Mouse (Mus musculus): ENCODE results near the gene Cdkn1a. TPM values are rescaled to one million over a fixed set of nuclear protein-coding genes. Genes with fewer than 3 reads are reported as not detected.
A peak's percentile ranks its signal among the peaks of the same experiment; 100 is the strongest.
"Not testable (repeated sequence)": the region's sequence is repeated elsewhere in the genome, so short reads cannot be mapped to it uniquely, and the experiment has no call there.

Gene Cdkn1a
- 29.3 and 38.6 TPM in 2 replicates for polyA plus RNA-seq (2015; fragmentation: Nextera tagmentation; extraction: Ambion mirVana)

- Histone ChIP-seq H3K4me2 (no peak within 1 kb of the TSS), H3K4me3 (no peak within 1 kb of the TSS), H3K36me3 (ENCODE audit: poor library complexity, severe bottlenecking) (no peaks in the 10 kb centered on the region), H3K9ac (no peak within 1 kb of the TSS), H3K27me3 (peaks cover 24% of the 10 kb centered on the region), H3K9me3 (replicated peaks) (no peaks in the 10 kb centered on the region), H3K4me1 (peaks cover 20% of the 10 kb centered on the region), H3K27ac (no peak within 1 kb of the TSS)
- no peak for ATAC-seq
- WGBS, result 76% methylated on average over 3 of the region's 3 CpGs
Observed at GRCm38 (mm10) chr17:29090776-29091175, at the start of gene Cdkn1a. Cdkn1a (plus strand) TSS chr17:29090976.

GRCm38 (mm10) chr17:29041632-29042031 lies 49.1 kb upstream of the Cdkn1a start:
- H3K4me3 ChIP-seq; H3K9me3 ChIP-seq (replicated peaks); ATAC-seq; H3K4me2 ChIP-seq; H3K27me3 ChIP-seq; H3K27ac ChIP-seq; H3K9ac ChIP-seq: not testable (repeated sequence)
- 89% methylated on average over 3 of the region's 3 CpGs for WGBS
- H3K4me1 ChIP-seq, result peaks cover 36% of the 10 kb centered on the region
- H3K36me3 ChIP-seq (ENCODE audit: poor library complexity, severe bottlenecking), result peaks cover 93% of the 10 kb centered on the region

- ATAC-seq, result no peak
- Histone ChIP-seq H3K4me1 (peaks cover 27% of the 10 kb centered on the region), H3K36me3 (ENCODE audit: poor library complexity, severe bottlenecking) (peaks cover 92% of the 10 kb centered on the region), H3K9me3 (replicated peaks) (no peaks in the 10 kb centered on the region), H3K9ac (no peak overlapping the region), H3K27ac (no peak overlapping the region), H3K4me2 (no peak overlapping the region), H3K4me3 (no peak overlapping the region), H3K27me3 (no peaks in the 10 kb centered on the region)
Observed at GRCm38 (mm10) chr17:29042569-29042968, 48.2 kb upstream of the Cdkn1a start.

GRCm38 (mm10) chr17:29043583-29043982 lies 47.2 kb upstream of the Cdkn1a start:
- no peak for ATAC-seq
- no peak overlapping the region for H3K27ac ChIP-seq
- no peaks in the 10 kb centered on the region for H3K27me3 ChIP-seq
- peaks cover 91% of the 10 kb centered on the region for H3K36me3 ChIP-seq (ENCODE audit: poor library complexity, severe bottlenecking)
- H3K4me2 ChIP-seq, result no peak overlapping the region
- H3K4me3 ChIP-seq, result no peak overlapping the region
- 86% methylated on average over 3 of the region's 3 CpGs for WGBS
- peaks cover 19% of the 10 kb centered on the region for H3K4me1 ChIP-seq
- H3K9ac ChIP-seq, result no peak overlapping the region
- no peaks in the 10 kb centered on the region for H3K9me3 ChIP-seq (replicated peaks)

GRCm38 (mm10) chr17:29044146-29044924 lies 46.4 kb upstream of the Cdkn1a start:
- H3K9me3 ChIP-seq (replicated peaks), result no peaks in the 10 kb centered on the region
- peaks cover 17% of the 10 kb centered on the region; the same call in 1 of the 2 replicates for H3K4me1 ChIP-seq
- ATAC-seq, result no peak
- H3K4me3 ChIP-seq, result no peak overlapping the region
- peaks cover 83% of the 10 kb centered on the region for H3K36me3 ChIP-seq (ENCODE audit: poor library complexity, severe bottlenecking)
- no peak overlapping the region for H3K4me2 ChIP-seq
- H3K27me3 ChIP-seq, result no peaks in the 10 kb centered on the region
- H3K27ac ChIP-seq, result no peak overlapping the region
- 87% methylated on average over 6 of the region's 6 CpGs for WGBS
- no peak overlapping the region for H3K9ac ChIP-seq

GRCm38 (mm10) chr17:29044925-29045319 lies 45.9 kb upstream of the Cdkn1a start:
- 85% methylated on average over 1 of the region's 1 CpGs for WGBS

GRCm38 (mm10) chr17:29045741-29046530 lies 44.8 kb upstream of the Cdkn1a start:
- no peak overlapping the region for H3K9ac ChIP-seq
- peak overlapping the region; percentile 74 for H3K27ac ChIP-seq
- ATAC-seq, result peak; percentile 39; the same call in 1 of the 2 replicates
- H3K9me3 ChIP-seq (replicated peaks), result no peaks in the 10 kb centered on the region
- peaks cover 67% of the 10 kb centered on the region for H3K36me3 ChIP-seq (ENCODE audit: poor library complexity, severe bottlenecking)
- H3K4me3 ChIP-seq, result no peak overlapping the region
- H3K4me2 ChIP-seq, result no peak overlapping the region
- peaks cover 11% of the 10 kb centered on the region; the same call in 1 of the 2 replicates for H3K4me1 ChIP-seq
- H3K27me3 ChIP-seq, result no peaks in the 10 kb centered on the region
- 63% methylated on average over 12 of the region's 12 CpGs for WGBS

More at GRCm38 (mm10) chr17:29044925-29045319, 45.9 kb upstream of the Cdkn1a start:
- no peaks in the 10 kb centered on the region for H3K27me3 ChIP-seq
- H3K36me3 ChIP-seq (ENCODE audit: poor library complexity, severe bottlenecking), result peaks cover 77% of the 10 kb centered on the region
- H3K27ac ChIP-seq, result no peak overlapping the region
- no peak for ATAC-seq
- no peaks in the 10 kb centered on the region for H3K9me3 ChIP-seq (replicated peaks)
- H3K4me3 ChIP-seq, result no peak overlapping the region
- H3K4me2 ChIP-seq, result no peak overlapping the region
- no peak overlapping the region for H3K9ac ChIP-seq
- H3K4me1 ChIP-seq, result peaks cover 11% of the 10 kb centered on the region; the same call in 1 of the 2 replicates

- Histone ChIP-seq H3K9ac (no peak overlapping the region), H3K9me3 (replicated peaks) (no peaks in the 10 kb centered on the region), H3K27ac (no peak overlapping the region), H3K4me3 (no peak overlapping the region), H3K4me1 (peaks cover 11% of the 10 kb centered on the region; the same call in 1 of the 2 replicates), H3K36me3 (ENCODE audit: poor library complexity, severe bottlenecking) (peaks cover 61% of the 10 kb centered on the region), H3K27me3 (no peaks in the 10 kb centered on the region), H3K4me2 (no peak overlapping the region)
- WGBS, result 89% methylated on average over 3 of the region's 3 CpGs
- no peak for ATAC-seq
Observed at GRCm38 (mm10) chr17:29046863-29047262, 43.9 kb upstream of the Cdkn1a start.

- no peak for ATAC-seq
- Histone ChIP-seq H3K27me3 (no peaks in the 10 kb centered on the region), H3K36me3 (ENCODE audit: poor library complexity, severe bottlenecking) (peaks cover 51% of the 10 kb centered on the region), H3K9me3 (replicated peaks) (no peaks in the 10 kb centered on the region), H3K27ac (peak overlapping the region; percentile 31), H3K4me3 (no peak overlapping the region), H3K4me1 (peaks cover 11% of the 10 kb centered on the region; the same call in 1 of the 2 replicates), H3K9ac (no peak overlapping the region), H3K4me2 (no peak overlapping the region)
- 71% methylated on average over 3 of the region's 3 CpGs for WGBS
Observed at GRCm38 (mm10) chr17:29047697-29048514, 42.9 kb upstream of the Cdkn1a start.

- Histone ChIP-seq H3K9ac (no peak overlapping the region), H3K9me3 (replicated peaks) (no peaks in the 10 kb centered on the region), H3K4me3 (no peak overlapping the region), H3K4me1 (peaks cover 11% of the 10 kb centered on the region; the same call in 1 of the 2 replicates), H3K27ac (peak overlapping the region; percentile 31), H3K4me2 (no peak overlapping the region), H3K36me3 (ENCODE audit: poor library complexity, severe bottlenecking) (peaks cover 41% of the 10 kb centered on the region), H3K27me3 (no peaks in the 10 kb centered on the region)
- WGBS, result 24% methylated on average over 13 of the region's 13 CpGs
- ATAC-seq, result peak; percentile 56
Observed at GRCm38 (mm10) chr17:29048748-29049507, 41.8 kb upstream of the Cdkn1a start.

- Histone ChIP-seq H3K4me3 (no peak overlapping the region), H3K4me2 (no peak overlapping the region), H3K9me3 (replicated peaks) (no peaks in the 10 kb centered on the region), H3K9ac (no peak overlapping the region), H3K4me1 (peaks cover 11% of the 10 kb centered on the region; the same call in 1 of the 2 replicates), H3K27ac (no peak overlapping the region), H3K36me3 (ENCODE audit: poor library complexity, severe bottlenecking) (peaks cover 35% of the 10 kb centered on the region), H3K27me3 (no peaks in the 10 kb centered on the region)
- 79% methylated on average over 5 of the region's 5 CpGs for WGBS
- no peak for ATAC-seq
Observed at GRCm38 (mm10) chr17:29049508-29049889, 41.3 kb upstream of the Cdkn1a start.

Measured in forebrain, embryonic 13.5 days (tissue).